Mouse (Mus musculus) lung, postnatal 14 days (tissue): ENCODE data around the gene Espn.

ENCODE experiments used
- DNase-seq: peaks from one replicate; pipeline ENCODE4 v3.0.0; 2021

Espn gene

GRCm38 (mm10) chr4:152151966-152152544 is at the start of gene Espn:
Gene Espn (minus strand): TSS chr4:152152371.
- peak; percentile 79 for DNase-seq

GRCm38 (mm10) chr4:152201492-152201891 is 49.3 kb upstream of the Espn start:
- no peak for DNase-seq

- no peak for DNase-seq
Observed at GRCm38 (mm10) chr4:152199617-152200016, 47.4 kb upstream of the Espn start.

GRCm38 (mm10) chr4:152197545-152197944 is 45.4 kb upstream of the Espn start:
- no peak for DNase-seq

- no peak for DNase-seq
Observed at GRCm38 (mm10) chr4:152196276-152196675, 44.1 kb upstream of the Espn start.

GRCm38 (mm10) chr4:152194476-152195175 is 42.5 kb upstream of the Espn start:
- no peak for DNase-seq

GRCm38 (mm10) chr4:152192569-152192968 is 40.4 kb upstream of the Espn start:
- no peak for DNase-seq

GRCm38 (mm10) chr4:152190701-152191100 is 38.5 kb upstream of the Espn start:
- DNase-seq = no peak

GRCm38 (mm10) chr4:152190096-152190653 is 38.0 kb upstream of the Espn start:
- no peak for DNase-seq

- DNase-seq = no peak
Observed at GRCm38 (mm10) chr4:152189691-152190090, 37.5 kb upstream of the Espn start.

GRCm38 (mm10) chr4:152189071-152189470 is 36.9 kb upstream of the Espn start:
- no peak for DNase-seq

GRCm38 (mm10) chr4:152188651-152189050 is 36.5 kb upstream of the Espn start:
- no peak for DNase-seq

- DNase-seq = no peak
Observed at GRCm38 (mm10) chr4:152187142-152187541, 35.0 kb upstream of the Espn start.

GRCm38 (mm10) chr4:152186205-152187082 is 34.3 kb upstream of the Espn start:
- no peak for DNase-seq

- no peak for DNase-seq
Observed at GRCm38 (mm10) chr4:152185510-152186204, 33.5 kb upstream of the Espn start.

- peak; percentile 37 for DNase-seq
Observed at GRCm38 (mm10) chr4:152185137-152185509, 33.0 kb upstream of the Espn start.

- DNase-seq = no peak
Observed at GRCm38 (mm10) chr4:152184353-152185035, 32.3 kb upstream of the Espn start.

- DNase-seq = no peak
Observed at GRCm38 (mm10) chr4:152182205-152182604, 30.0 kb upstream of the Espn start.

- no peak for DNase-seq
Observed at GRCm38 (mm10) chr4:152179946-152180660, 27.9 kb upstream of the Espn start.

- DNase-seq = no peak
Observed at GRCm38 (mm10) chr4:152178916-152179705, 26.9 kb upstream of the Espn start.
